In genomic region chr4:132922061-132922530, GRCm38 (mm10) we compare ENCODE assay signal across 8 mouse cellular contexts. TPM values are rescaled to one million over a fixed set of nuclear protein-coding genes. Genes with fewer than 3 reads are reported as not detected.
DNase-seq lines count a peak whose midpoint lies in the region; ATAC-seq and TF ChIP-seq lines count a peak whose summit lies in the region.

No protein-coding gene starts in this region.

- peak; percentile 2; the same call in 1 of the 2 replicates for ATAC-seq in embryonic facial prominence, embryonic 12.5 days (ENCODE audit: insufficient number of reproducible peaks, insufficient read depth, low FRiP score, low TSS enrichment)
- peak; percentile 75 for ATAC-seq in hindbrain, embryonic 11.5 days (ENCODE audit: low FRiP score)
- ATAC-seq in lung, embryonic 14.5 days (ENCODE audit: insufficient read depth) = peak; percentile 59

- no peaks in the 10 kb centered on the region for H3K27me3 ChIP-seq in heart, embryonic 10.5 days (ENCODE audit: insufficient read depth, poor library complexity, severe bottlenecking)
- H3K27me3 ChIP-seq in ES-Bruce4 (ENCODE audit: control insufficient read depth, insufficient read depth, low read length, poor library complexity, severe bottlenecking) = no peaks in the 10 kb centered on the region
- no peaks in the 10 kb centered on the region for H3K27me3 ChIP-seq in embryonic facial prominence, embryonic 12.5 days
- H3K27me3 ChIP-seq in hindbrain, embryonic 11.5 days (ENCODE audit: control insufficient read depth, insufficient read depth, low read length) = no peaks in the 10 kb centered on the region
- no peaks in the 10 kb centered on the region for H3K27me3 ChIP-seq in lung, embryonic 14.5 days (ENCODE audit: insufficient read depth, low read length)

- WGBS in heart, embryonic 10.5 days = under 1% methylated on average over 50 of the region's 50 CpGs
- WGBS in embryonic facial prominence, embryonic 12.5 days = 1% methylated on average over 46 of the region's 50 CpGs
- under 1% methylated on average over 27 of the region's 50 CpGs for WGBS in hindbrain, embryonic 11.5 days
- whole genome bisulfite sequencing in lung, embryonic 14.5 days = 1% methylated on average over 50 of the region's 50 CpGs

- H3K4me3 ChIP-seq in heart, embryonic 10.5 days = peak overlapping the region; percentile 89
- H3K4me3 ChIP-seq in ES-Bruce4 (ENCODE audit: low read depth, low read length) = peak overlapping the region; percentile 64
- H3K4me3 ChIP-seq in embryonic facial prominence, embryonic 12.5 days = peak overlapping the region; percentile 96
- H3K4me3 ChIP-seq in hindbrain, embryonic 11.5 days (ENCODE audit: low read depth, low read length) = peak overlapping the region; percentile 77
- H3K4me3 ChIP-seq in lung, embryonic 14.5 days (ENCODE audit: low read depth, low read length) = peak overlapping the region; percentile 94

- H3K9ac ChIP-seq in ES-Bruce4 (ENCODE audit: low read depth, poor library complexity, severe bottlenecking) = peak overlapping the region; percentile 63
- H3K9ac ChIP-seq in embryonic facial prominence, embryonic 12.5 days = peak overlapping the region; percentile 88
- peak overlapping the region; percentile 87 for H3K9ac ChIP-seq in hindbrain, embryonic 11.5 days (ENCODE audit: low read depth, low read length)
- H3K9ac ChIP-seq in lung, embryonic 14.5 days = peak overlapping the region; percentile 83

- no peak for TF ChIP-seq POLR2A in ES-Bruce4 (IDR thresholded peaks at IDR 0.05; ENCODE audit: insufficient read depth, low read length)

- peak overlapping the region; percentile 80 for H3K4me2 ChIP-seq in embryonic facial prominence, embryonic 12.5 days (replicated peaks)
- peak overlapping the region; percentile 76 for H3K4me2 ChIP-seq in hindbrain, embryonic 11.5 days (replicated peaks; ENCODE audit: low read depth, low read length)
- H3K4me2 ChIP-seq in lung, embryonic 14.5 days = peak overlapping the region; percentile 78

- no peak for TF ChIP-seq CTCF in ES-Bruce4 (IDR thresholded peaks at IDR 0.05; ENCODE audit: low read depth, low read length)
- no peak for TF ChIP-seq CTCF in lung, embryonic 14.5 days (IDR thresholded peaks at IDR 0.05; ENCODE audit: low read depth)

- no peak for TF ChIP-seq EP300 in ES-Bruce4 (IDR thresholded peaks at IDR 0.05; ENCODE audit: insufficient read depth, low read depth, low read length)

- H3K4me1 ChIP-seq in heart, embryonic 10.5 days = peaks cover 10% of the 10 kb centered on the region
- no peaks in the 10 kb centered on the region for H3K4me1 ChIP-seq in ES-Bruce4 (ENCODE audit: control insufficient read depth, insufficient read depth, low read length)
- H3K4me1 ChIP-seq in embryonic facial prominence, embryonic 12.5 days = peaks cover 5% of the 10 kb centered on the region; the same call in 1 of the 2 replicates
- H3K4me1 ChIP-seq in hindbrain, embryonic 11.5 days (replicated peaks; ENCODE audit: control insufficient read depth, insufficient read depth, low read length) = 0 out of 2 replicates have a peak, but pooled peaks cover 3% of the 10 kb centered on the region
- H3K4me1 ChIP-seq in lung, embryonic 14.5 days (ENCODE audit: insufficient read depth) = no peaks in the 10 kb centered on the region

- H3K36me3 ChIP-seq in heart, embryonic 10.5 days = peaks cover 22% of the 10 kb centered on the region
- H3K36me3 ChIP-seq in ES-Bruce4 (ENCODE audit: control insufficient read depth, insufficient read depth, low read length, poor library complexity, severe bottlenecking) = no peaks in the 10 kb centered on the region; the same call in 1 of the 2 replicates
- H3K36me3 ChIP-seq in embryonic facial prominence, embryonic 12.5 days = peaks cover 9% of the 10 kb centered on the region; the same call in 1 of the 2 replicates
- no peaks in the 10 kb centered on the region for H3K36me3 ChIP-seq in hindbrain, embryonic 11.5 days (ENCODE audit: control insufficient read depth, insufficient read depth, low read length)
- H3K36me3 ChIP-seq in lung, embryonic 14.5 days (ENCODE audit: insufficient read depth) = peaks cover 16% of the 10 kb centered on the region

- no peak for DNase-seq in heart, embryonic 10.5 days (ENCODE audit: low spot score)
- no peak for DNase-seq in heart, adult 9 months (ENCODE audit: low spot score in 2 of 2)
- DNase-seq in hindbrain, embryonic 11.5 days (ENCODE audit: low spot score) = no peak
- peak; percentile 44 for DNase-seq in lung, embryonic 14.5 days
- peak; percentile 50 for DNase-seq in skeletal muscle tissue, adult 2 months (ENCODE audit: low read depth, low spot score)
- DNase-seq in yolk sac, embryonic 10.5 days (ENCODE audit: low spot score) = no peak

- no peaks in the 10 kb centered on the region for H3K9me3 ChIP-seq in heart, embryonic 10.5 days
- no peaks in the 10 kb centered on the region for H3K9me3 ChIP-seq in ES-Bruce4 (replicated peaks; ENCODE audit: control insufficient read depth, insufficient read depth, low read length, poor library complexity, severe bottlenecking)
- H3K9me3 ChIP-seq in embryonic facial prominence, embryonic 12.5 days = no peaks in the 10 kb centered on the region
- H3K9me3 ChIP-seq in hindbrain, embryonic 11.5 days (ENCODE audit: control insufficient read depth, low read length) = no peaks in the 10 kb centered on the region
- no peaks in the 10 kb centered on the region for H3K9me3 ChIP-seq in lung, embryonic 14.5 days (ENCODE audit: low read depth, low read length)

- H3K27ac ChIP-seq in heart, embryonic 10.5 days = peak overlapping the region; percentile 91
- no peak overlapping the region for H3K27ac ChIP-seq in ES-Bruce4 (ENCODE audit: insufficient read depth, low read length)
- peak overlapping the region; percentile 82 for H3K27ac ChIP-seq in embryonic facial prominence, embryonic 12.5 days
- peak overlapping the region; percentile 83 for H3K27ac ChIP-seq in hindbrain, embryonic 11.5 days (ENCODE audit: low read depth, low read length)
- peak overlapping the region; percentile 72 for H3K27ac ChIP-seq in lung, embryonic 14.5 days (ENCODE audit: low read depth)

RNA-seq across cellular contexts. Expression of gene Fam76a, which starts 0.3 kb away (rescaled TPM):
- polyA plus RNA-seq in heart, embryonic 10.5 days (2016; fragmentation: Nextera tagmentation; extraction: Ambion mirVana) = 32.3 and 33.1 TPM in 2 replicates
- 22.8 and 24.3 TPM in 2 replicates for polyA plus RNA-seq in ES-Bruce4 (2011; ENCODE audit: insufficient read depth, insufficient read length, low read depth, missing spikeins)
- 37.7 and 40.9 TPM in 2 replicates for polyA plus RNA-seq in embryonic facial prominence, embryonic 12.5 days (2016; fragmentation: Nextera tagmentation; extraction: Ambion mirVana)
- polyA plus RNA-seq in hindbrain, embryonic 11.5 days (2014; fragmentation: Nextera tagmentation; extraction: Ambion mirVana) = 29.7 and 31.9 TPM in 2 replicates
- 43.0 and 44.7 TPM in 2 replicates for polyA plus RNA-seq in lung, embryonic 14.5 days (2014; fragmentation: Nextera tagmentation; extraction: Ambion mirVana)

RNA-seq across cellular contexts. Expression of gene Stx12, which starts 37.8 kb away (rescaled TPM):
- polyA plus RNA-seq in heart, embryonic 10.5 days (2016; fragmentation: Nextera tagmentation; extraction: Ambion mirVana) = 54.6 and 58.1 TPM in 2 replicates
- 53.0 and 58.4 TPM in 2 replicates for polyA plus RNA-seq in ES-Bruce4 (2011; ENCODE audit: insufficient read depth, insufficient read length, low read depth, missing spikeins)
- 69.6 and 71.3 TPM in 2 replicates for polyA plus RNA-seq in embryonic facial prominence, embryonic 12.5 days (2016; fragmentation: Nextera tagmentation; extraction: Ambion mirVana)
- 105 and 106 TPM in 2 replicates for polyA plus RNA-seq in hindbrain, embryonic 11.5 days (2014; fragmentation: Nextera tagmentation; extraction: Ambion mirVana)
- polyA plus RNA-seq in lung, embryonic 14.5 days (2014; fragmentation: Nextera tagmentation; extraction: Ambion mirVana) = 67.4 and 68.0 TPM in 2 replicates

RNA-seq across cellular contexts. Expression of gene Fgr, which starts 51.8 kb away (rescaled TPM):
- polyA plus RNA-seq in heart, embryonic 10.5 days (2016; fragmentation: Nextera tagmentation; extraction: Ambion mirVana) = 0.36 and 0.43 TPM in 2 replicates
- 0.70 and 1.9 TPM in 2 replicates for polyA plus RNA-seq in ES-Bruce4 (2011; ENCODE audit: insufficient read depth, insufficient read length, low read depth, missing spikeins)
- 0.29 and 0.39 TPM in 2 replicates for polyA plus RNA-seq in embryonic facial prominence, embryonic 12.5 days (2016; fragmentation: Nextera tagmentation; extraction: Ambion mirVana)
- 0.08 and 0.34 TPM in 2 replicates for polyA plus RNA-seq in hindbrain, embryonic 11.5 days (2014; fragmentation: Nextera tagmentation; extraction: Ambion mirVana)
- 0.46 and 0.66 TPM in 2 replicates for polyA plus RNA-seq in lung, embryonic 14.5 days (2014; fragmentation: Nextera tagmentation; extraction: Ambion mirVana)

Comparison
In these comparisons a context has a peak if more than half of its experiments do, and no peak if none do; other contexts are left out.
1. DNase-seq: peak in lung, embryonic 14.5 days (single experiment) and skeletal muscle tissue, adult 2 months (single experiment); none in heart, embryonic 10.5 days (single experiment), heart, adult 9 months (0 of 2), hindbrain, embryonic 11.5 days (single experiment) and yolk sac, embryonic 10.5 days (single experiment).
2. ATAC-seq: peak in every context shown above with its lines; median percentile 75 in hindbrain, embryonic 11.5 days; 59 in lung, embryonic 14.5 days; 2 in embryonic facial prominence, embryonic 12.5 days.
3. Peak in every context shown above with its lines, with median percentiles within 50 percentile points of each other: H3K4me3 ChIP-seq, H3K9ac ChIP-seq and H3K4me2 ChIP-seq.